Mouse (Mus musculus) gastrocnemius, adult 2 months (tissue): ENCODE data around the gene Zfp57. TPM values are rescaled to one million over a fixed set of nuclear protein-coding genes. Genes with fewer than 3 reads are reported as not detected.

Experiments
- DNase-seq: peaks from one replicate; pipeline ENCODE4 v3.0.0; 2022
- H3K27ac ChIP-seq: fragments of 200-600 bp; 2 replicates; pipeline ENCODE4 v1.8.1; 2022; ENCODE audit warnings: mild to moderate bottlenecking
- H3K4me3 ChIP-seq: fragments of 200-600 bp; 2 replicates; pipeline ENCODE4 v1.8.1; 2022; ENCODE audit warnings: mild to moderate bottlenecking, moderate library complexity
- CTCF ChIP-seq: fragments of 200-600 bp; IDR thresholded peaks from 2 replicates; pipeline ENCODE4 v1.8.1; 2022; ENCODE audit warnings: antibody characterized with exemption, mild to moderate bottlenecking, moderate library complexity
- intact Hi-C: fragments of 180-260 bp; cut with DNase I; formaldehyde crosslinking; loops from one replicate; pipeline ENCODE4 v1.15.1; 2025
- total RNA-seq, 2 experiments: library from RNA; stranded (reverse); gene quantifications; 2 replicates each; pipeline ENCODE4 v1.2.3; 2021

The Zfp57 gene
- total RNA-seq, 2 experiments from 2014 or later: 0.23 to 1.3 TPM

GRCm38 (mm10) chr17:37050399-37050798 is 49.4 kb downstream of the Zfp57 start:
- intact Hi-C loops: loop anchor here (5.0 kb wide), 1 partner anchor 88 kb away; no protein-coding TSS in a partner anchor
- TF ChIP-seq CTCF: no peak
- DNase-seq: peak; percentile 86
- H3K4me3 ChIP-seq: peak overlapping the region; percentile 78
- H3K27ac ChIP-seq: peak overlapping the region; percentile 72

- Histone ChIP-seq H3K27ac (peak overlapping the region; percentile 72), H3K4me3 (peak overlapping the region; percentile 78)
- no peak for TF ChIP-seq CTCF
- intact Hi-C loops: loop anchor here (5.0 kb wide), 1 partner anchor 89 kb away; no protein-coding TSS in a partner anchor
- DNase-seq: no peak
Measured at GRCm38 (mm10) chr17:37050876-37051275, 49.9 kb downstream of the Zfp57 start.

DNA sequence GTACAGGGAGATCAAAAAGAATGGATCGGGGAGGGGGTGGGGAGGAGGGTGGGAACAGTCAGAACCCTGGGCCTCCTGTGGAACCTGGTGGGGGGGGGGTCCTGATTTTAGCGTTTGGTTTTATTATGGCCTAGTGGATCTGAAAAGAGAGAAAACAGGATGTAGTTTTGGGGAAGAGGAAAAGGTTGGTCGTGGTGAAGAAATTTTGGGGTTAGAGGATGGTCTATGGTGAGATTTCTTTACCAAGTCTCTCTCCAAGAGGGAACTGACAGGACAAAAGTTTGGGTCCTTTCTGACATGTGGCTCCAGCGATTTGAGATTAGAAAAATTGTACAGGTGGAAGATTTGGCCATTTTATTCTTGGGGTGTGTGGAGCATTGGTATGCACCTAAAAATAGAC is 50.8 kb downstream of the Zfp57 start:
- no peak for TF ChIP-seq CTCF
- intact Hi-C loops: loop anchor here (5.0 kb wide), 1 partner anchor 89 kb away; no protein-coding TSS in a partner anchor
- no peak overlapping the region for H3K4me3 ChIP-seq
- H3K27ac ChIP-seq: no peak overlapping the region
- no peak for DNase-seq

DNA sequence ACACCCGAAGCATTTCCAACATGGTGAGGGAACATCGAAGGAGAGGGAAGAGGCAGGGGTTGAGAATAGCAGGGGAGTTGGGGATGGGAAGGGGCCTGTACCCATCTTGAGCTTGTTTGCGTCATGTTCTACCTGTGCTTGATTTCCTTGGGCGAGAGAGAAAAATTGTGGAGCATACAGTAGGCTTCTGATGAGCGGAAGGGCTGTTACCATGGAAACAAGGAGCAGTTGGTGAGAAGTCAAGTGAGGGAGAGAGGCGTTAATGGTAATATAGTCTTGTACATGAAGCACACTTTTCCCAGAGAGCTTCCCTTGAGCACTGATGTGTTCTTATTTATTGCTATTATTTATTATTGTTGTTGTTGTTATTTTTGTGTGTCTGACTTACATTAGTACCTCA is 56.0 kb downstream of the Zfp57 start:
- DNase-seq: no peak
- Histone ChIP-seq H3K27ac (no peak overlapping the region), H3K4me3 (no peak overlapping the region)
- TF ChIP-seq CTCF: no peak
- intact Hi-C loops: no loop called here

Other genes starting within 250 kb of the Zfp57 start
- not detected for gene H2-M10.5, start 228.3 kb upstream of the Zfp57 start, total RNA-seq
- gene H2-M10.6, start 189.0 kb upstream of the Zfp57 start, total RNA-seq: not detected
- 10 to 100 TPM; 18.9 to 23.5 TPM for gene Trim26, start 164.0 kb upstream of the Zfp57 start, total RNA-seq
- gene Trim15, start 134.0 kb upstream of the Zfp57 start, total RNA-seq: not detected
- gene Trim10, start 131.6 kb upstream of the Zfp57 start, total RNA-seq: not detected
- not detected for gene Trim40, start 111.0 kb upstream of the Zfp57 start, total RNA-seq
- gene Trim31, start 103.0 kb upstream of the Zfp57 start, total RNA-seq: not detected
- under 1 TPM; 0.14 to 0.33 TPM for gene Rnf39, start 58.2 kb upstream of the Zfp57 start, total RNA-seq
- gene Ppp1r11, start 49.4 kb upstream of the Zfp57 start, total RNA-seq: 10 to 100 TPM; 52.2 to 57.7 TPM
- 10 to 100 TPM; 17.7 to 23.6 TPM for gene Znrd1, start 42.6 kb upstream of the Zfp57 start, total RNA-seq
- 10 to 100 TPM; 18.2 to 22.4 TPM for gene Znrd1as, start 42.6 kb upstream of the Zfp57 start, total RNA-seq
- under 1 TPM in 1 of 2 experiments, not detected in 1; 0.45 TPM for gene 2410137M14Rik, start 19.9 kb upstream of the Zfp57 start, total RNA-seq
- under 1 TPM in 1 of 2 experiments, not detected in 1; 0.10 TPM for gene H2-M5, start 11.6 kb upstream of the Zfp57 start, total RNA-seq
- gene Mog, start 22.2 kb downstream of the Zfp57 start, total RNA-seq: not detected
- gene Gabbr1, start 44.8 kb downstream of the Zfp57 start, total RNA-seq: 1 to 10 TPM; 8.5 to 9.1 TPM
- gene Olfr90, start 87.3 kb downstream of the Zfp57 start, total RNA-seq: not detected
- gene Olfr91, start 97.1 kb downstream of the Zfp57 start, total RNA-seq: not detected
- gene Olfr92, start 118.9 kb downstream of the Zfp57 start, total RNA-seq: not detected
- not detected for gene Olfr93, start 160.3 kb downstream of the Zfp57 start, total RNA-seq
- not detected for gene Ubd, start 192.7 kb downstream of the Zfp57 start, total RNA-seq
- not detected for gene Olfr94, start 199.8 kb downstream of the Zfp57 start, total RNA-seq
- gene Olfr95, start 212.0 kb downstream of the Zfp57 start, total RNA-seq: not detected
- gene Olfr96, start 219.0 kb downstream of the Zfp57 start, total RNA-seq: not detected
- gene Olfr97, start 236.2 kb downstream of the Zfp57 start, total RNA-seq: not detected